Mouse (Mus musculus): ENCODE data around the gene Usp44.

DNA sequence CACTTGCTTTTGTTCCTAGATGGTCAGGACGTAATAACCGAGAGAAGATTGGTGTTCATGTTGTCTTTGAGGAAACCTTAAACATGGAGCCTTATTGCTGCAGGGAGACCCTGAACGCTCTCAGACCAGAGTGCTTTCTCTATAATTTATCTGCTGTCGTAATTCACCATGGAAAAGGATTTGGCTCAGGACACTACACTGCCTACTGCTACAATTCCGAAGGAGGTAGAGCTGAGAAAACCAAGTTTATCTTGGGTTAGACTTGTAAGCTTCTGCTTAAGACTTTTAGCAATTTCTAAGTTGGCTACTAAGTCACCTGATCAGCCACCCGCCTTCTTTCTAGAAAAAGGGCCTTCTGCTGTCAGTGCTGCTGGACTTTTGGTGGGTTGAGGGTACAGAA, 24.7 kb downstream of the Usp44 start:
- TF ChIP-seq EP300 (IDR thresholded peaks at IDR 0.05; ENCODE audit: low read depth) (no peak), CTCF (IDR thresholded peaks at IDR 0.05; ENCODE audit: low read depth) (no peak)
